Mouse (Mus musculus) neural tube, embryonic 15.5 days (tissue): ENCODE data around the gene Spem2. TPM values are rescaled to one million over a fixed set of nuclear protein-coding genes. Genes with fewer than 3 reads are reported as not detected.
"Not testable (repeated sequence)": the region's sequence is repeated elsewhere in the genome, so short reads cannot be mapped to it uniquely, and the experiment has no call there.

Source experiments
- ATAC-seq: fragments of 200-750 bp; cut with Nextera tagmentation; 2 replicates; pipeline ENCODE4 v1.8.0; 2017; ENCODE audit warnings: mild to moderate bottlenecking, moderate TSS enrichment, moderate library complexity; ENCODE audit not compliant: low FRiP score
- H3K27ac ChIP-seq: fragments of 300-500 bp; sonication (generic); replicated peaks from 2 replicates; pipeline ENCODE4 v1.5.1; 2015; ENCODE audit warnings: mild to moderate bottlenecking, inconsistent platforms
- H3K27me3 ChIP-seq: fragments of 300-500 bp; sonication (generic); replicated peaks from 2 replicates; pipeline ENCODE4 v1.6.1; 2015; ENCODE audit warnings: inconsistent platforms
- H3K36me3 ChIP-seq: fragments of 300-500 bp; sonication (generic); 2 replicates; pipeline ENCODE4 v1.6.1; 2015; ENCODE audit warnings: inconsistent platforms
- H3K4me1 ChIP-seq: fragments of 300-500 bp; sonication (generic); 2 replicates; pipeline ENCODE4 v1.6.1; 2015; ENCODE audit warnings: inconsistent platforms
- H3K4me2 ChIP-seq: fragments of 300-500 bp; sonication (generic); 2 replicates; pipeline ENCODE4 v1.6.1; 2015; ENCODE audit warnings: inconsistent platforms, mild to moderate bottlenecking, moderate library complexity
- H3K4me3 ChIP-seq: fragments of 300-500 bp; sonication (generic); replicated peaks from 2 replicates; pipeline ENCODE4 v1.5.1; 2015; ENCODE audit warnings: mild to moderate bottlenecking, inconsistent platforms
- H3K9ac ChIP-seq: fragments of 300-500 bp; sonication (generic); replicated peaks from 2 replicates; pipeline ENCODE4 v1.6.1; 2015; ENCODE audit warnings: mild to moderate bottlenecking, inconsistent platforms
- H3K9me3 ChIP-seq: fragments of 300-500 bp; sonication (generic); replicated peaks from 2 replicates; pipeline ENCODE4 v1.6.1; 2016; ENCODE audit warnings: inconsistent platforms
- WGBS: fragments of 180-500 bp; shearing (Covaris S2); methylation state at CpG from one replicate; pipeline ENCODE4 v1.1.7; 2015; ENCODE audit warnings: mixed read lengths; 5-methylcytosine and 5-hydroxymethylcytosine counted together
- polyA plus RNA-seq: library from polyadenylated mRNA; unstranded; fragments of >200 nt; fragmentation: Nextera tagmentation; extraction: Ambion mirVana; gene quantifications from 2 replicates; pipeline ENCODE4 v1.2.1, GENCODE M21; 2015

Spem2 gene
- not detected in 2 replicates for polyA plus RNA-seq

DNA sequence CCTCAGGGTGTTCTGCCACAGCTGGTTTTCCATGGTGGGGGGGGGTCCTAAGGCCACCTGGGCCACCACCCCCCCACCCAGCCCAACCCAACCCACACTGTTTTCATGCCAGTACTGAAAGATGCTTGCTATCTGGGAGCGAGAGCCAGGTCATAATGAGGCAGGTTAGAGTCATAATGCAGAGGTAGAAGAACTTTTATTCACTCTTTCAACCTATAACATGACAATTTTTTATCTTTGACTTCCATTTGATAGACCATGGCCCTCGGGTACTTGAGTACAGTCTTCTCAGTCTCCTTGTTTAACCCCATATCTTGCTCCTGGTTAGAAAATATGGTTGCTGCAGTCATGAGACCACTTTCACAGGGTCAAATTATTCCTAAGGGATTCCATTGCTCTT lies at the start of gene Spem2:
Gene Spem2, minus strand, starts transcription at position 101 of the 400 bp plus-strand sequence.
- 0 out of 2 replicates have a peak, but pooled peaks cover 3% of the 10 kb centered on the region for H3K9me3 ChIP-seq
- H3K27me3 ChIP-seq, result no peaks in the 10 kb centered on the region
- ATAC-seq, result no peak
- 80% methylated on average over 2 of the region's 2 CpGs for WGBS
- H3K4me2 ChIP-seq, result no peak within 1 kb of the TSS
- no peak within 1 kb of the TSS for H3K9ac ChIP-seq
- no peaks in the 10 kb centered on the region for H3K4me1 ChIP-seq
- no peak within 1 kb of the TSS for H3K4me3 ChIP-seq
- no peaks in the 10 kb centered on the region for H3K36me3 ChIP-seq
- no peak within 1 kb of the TSS for H3K27ac ChIP-seq

- Histone ChIP-seq H3K4me2 (no peak overlapping the region), H3K9me3 (no peaks in the 10 kb centered on the region), H3K9ac (no peak overlapping the region), H3K36me3 (no peaks in the 10 kb centered on the region), H3K27me3 (no peaks in the 10 kb centered on the region; the same call in 1 of the 2 replicates), H3K27ac (no peak overlapping the region), H3K4me1 (no peaks in the 10 kb centered on the region), H3K4me3 (no peak overlapping the region)
- WGBS, result 73% methylated on average over 9 of the region's 9 CpGs
- no peak for ATAC-seq
Observed at GRCm38 (mm10) chr11:69867335-69867734, 49.1 kb upstream of the Spem2 start.

- H3K27ac ChIP-seq, result no peak overlapping the region
- no peak overlapping the region for H3K9ac ChIP-seq
- no peaks in the 10 kb centered on the region; the same call in 1 of the 2 replicates for H3K27me3 ChIP-seq
- ATAC-seq, result no peak
- WGBS, result 72% methylated on average over 9 of the region's 9 CpGs
- no peaks in the 10 kb centered on the region for H3K36me3 ChIP-seq
- no peaks in the 10 kb centered on the region for H3K9me3 ChIP-seq
- H3K4me1 ChIP-seq, result no peaks in the 10 kb centered on the region
- H3K4me3 ChIP-seq, result no peak overlapping the region
- no peak overlapping the region for H3K4me2 ChIP-seq
Observed at GRCm38 (mm10) chr11:69865561-69865960, 47.3 kb upstream of the Spem2 start.

GRCm38 (mm10) chr11:69864138-69864860 lies 46.0 kb upstream of the Spem2 start:
- H3K27me3 ChIP-seq, result peaks cover 1% of the 10 kb centered on the region
- no peak overlapping the region for H3K4me2 ChIP-seq
- ATAC-seq, result no peak
- 48% methylated on average over 8 of the region's 8 CpGs for WGBS
- H3K36me3 ChIP-seq, result no peaks in the 10 kb centered on the region
- H3K4me3 ChIP-seq, result no peak overlapping the region
- no peak overlapping the region for H3K27ac ChIP-seq
- H3K4me1 ChIP-seq, result no peaks in the 10 kb centered on the region
- no peaks in the 10 kb centered on the region for H3K9me3 ChIP-seq
- no peak overlapping the region for H3K9ac ChIP-seq

GRCm38 (mm10) chr11:69863729-69864128 lies 45.5 kb upstream of the Spem2 start:
- H3K4me3 ChIP-seq, H3K36me3 ChIP-seq, H3K9ac ChIP-seq, H3K9me3 ChIP-seq, H3K4me1 ChIP-seq, ATAC-seq, H3K4me2 ChIP-seq, H3K27ac ChIP-seq, H3K27me3 ChIP-seq: not testable (repeated sequence)
- 84% methylated on average over 3 of the region's 3 CpGs for WGBS

DNA sequence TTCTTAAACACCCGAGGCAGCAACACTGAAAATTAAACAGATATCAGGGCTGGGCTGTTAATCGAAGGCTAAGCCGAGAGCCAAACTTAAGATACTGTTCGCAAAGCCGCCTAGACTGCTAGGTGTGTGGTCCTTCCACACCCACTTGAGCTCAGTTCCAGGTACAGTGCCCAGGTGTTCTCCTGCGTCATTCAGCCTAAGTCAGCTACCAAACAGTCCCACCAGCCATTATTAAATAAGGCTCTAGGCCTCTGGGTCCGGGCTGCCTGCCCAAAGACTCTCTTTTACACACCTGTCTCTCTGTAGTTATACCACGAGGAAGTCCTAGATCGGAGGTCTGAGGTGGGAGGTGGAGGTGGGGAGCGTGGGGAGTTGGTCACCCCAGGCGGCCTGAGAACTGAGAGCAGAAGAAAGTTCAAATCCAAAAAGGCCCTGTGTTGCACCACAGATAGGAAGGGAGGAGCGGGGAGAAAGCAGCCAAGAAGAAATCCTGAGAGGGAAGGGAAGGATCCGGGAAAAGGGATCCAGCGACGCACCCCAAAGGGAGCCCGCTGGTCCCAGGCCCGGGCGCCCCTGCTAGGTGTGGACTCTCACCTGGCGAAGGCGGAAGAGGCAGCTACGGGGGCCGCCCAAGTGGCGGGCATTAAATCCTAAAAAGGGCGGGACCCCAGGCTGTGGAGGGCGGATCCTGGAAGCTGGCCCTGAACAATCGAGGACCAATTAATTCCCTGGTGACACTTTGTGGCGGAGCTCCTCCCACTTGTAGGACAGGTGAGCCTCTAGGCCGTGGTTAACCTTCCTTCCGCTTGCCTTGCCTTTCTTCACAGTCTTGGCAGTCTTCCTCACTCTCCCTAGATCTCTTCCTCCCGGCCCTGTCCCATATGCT lies 40.1 kb upstream of the Spem2 start, which contains the start of gene Tnk1:
Gene Tnk1, minus strand, starts transcription at position 618 of the 886 bp plus-strand sequence.
- no peak for ATAC-seq
- H3K27ac ChIP-seq, result no peak within 1 kb of the TSS
- peaks cover 6% of the 10 kb centered on the region; the same call in 1 of the 2 replicates for H3K4me1 ChIP-seq
- no peaks in the 10 kb centered on the region for H3K36me3 ChIP-seq
- H3K9ac ChIP-seq, result no peak within 1 kb of the TSS
- no peak within 1 kb of the TSS for H3K4me3 ChIP-seq
- H3K4me2 ChIP-seq, result no peak within 1 kb of the TSS
- no peaks in the 10 kb centered on the region for H3K9me3 ChIP-seq
- WGBS, result 20% methylated on average over 30 of the region's 30 CpGs
- H3K27me3 ChIP-seq, result peaks cover 20% of the 10 kb centered on the region

- Histone ChIP-seq H3K4me3 (no peak overlapping the region), H3K4me1 (peaks cover 8% of the 10 kb centered on the region), H3K27me3 (peaks cover 20% of the 10 kb centered on the region), H3K9me3 (no peaks in the 10 kb centered on the region), H3K27ac (no peak overlapping the region), H3K4me2 (no peak overlapping the region), H3K36me3 (peaks cover 18% of the 10 kb centered on the region), H3K9ac (no peak overlapping the region)
- ATAC-seq, result no peak
- WGBS, result 30% methylated on average over 16 of the region's 16 CpGs
Observed at GRCm38 (mm10) chr11:69855347-69855746, 37.1 kb upstream of the Spem2 start.

DNA sequence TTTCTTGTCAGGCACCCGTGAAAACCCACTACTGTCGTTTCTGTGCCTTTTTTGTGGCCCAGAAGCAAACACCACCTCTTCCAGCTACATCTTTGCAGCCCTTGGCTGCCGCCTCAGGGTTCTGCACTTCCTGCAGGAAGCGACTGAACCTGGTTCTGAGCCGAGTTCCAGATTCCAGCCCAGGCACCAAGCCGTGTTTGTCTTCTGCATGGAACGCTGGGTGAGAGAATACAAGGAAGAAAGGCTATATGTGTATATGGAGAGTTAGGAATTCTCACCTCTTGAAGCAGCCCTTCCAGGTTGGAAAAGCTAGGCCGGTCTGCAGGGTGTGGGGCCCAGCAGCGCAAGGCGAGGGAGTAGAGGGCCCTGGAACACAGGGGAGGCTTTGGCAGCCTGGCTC lies 36.4 kb upstream of the Spem2 start:
- Histone ChIP-seq H3K4me3 (no peak overlapping the region), H3K9me3 (no peaks in the 10 kb centered on the region), H3K4me2 (no peak overlapping the region), H3K9ac (no peak overlapping the region), H3K27ac (no peak overlapping the region), H3K27me3 (peaks cover 20% of the 10 kb centered on the region), H3K36me3 (peaks cover 24% of the 10 kb centered on the region), H3K4me1 (peaks cover 10% of the 10 kb centered on the region)
- no peak for ATAC-seq
- WGBS, result 92% methylated on average over 10 of the region's 10 CpGs

DNA sequence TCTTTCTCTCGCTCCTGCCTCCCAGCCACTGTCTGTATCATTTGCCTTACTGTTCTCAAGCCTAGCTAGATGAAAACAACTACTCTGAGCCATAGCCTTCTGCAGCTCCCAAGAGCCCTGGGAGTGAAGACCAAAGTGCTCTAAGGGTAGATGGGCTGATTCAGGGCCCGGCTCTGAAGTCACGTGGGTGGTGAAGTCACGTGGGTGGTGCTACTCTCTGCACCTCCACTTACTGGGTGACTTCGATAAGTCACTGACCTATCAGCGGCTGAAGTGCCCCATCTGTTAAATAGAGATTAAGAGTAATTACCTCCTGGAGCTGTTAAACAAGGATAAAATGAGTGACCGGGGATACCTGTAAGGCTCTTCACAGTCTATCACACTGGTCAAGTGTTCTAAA lies 35.7 kb upstream of the Spem2 start:
- 74% methylated on average over 7 of the region's 7 CpGs for whole genome bisulfite sequencing

GRCm38 (mm10) chr11:69850754-69851153 lies 32.5 kb upstream of the Spem2 start:
- Histone ChIP-seq H3K27me3 (no peaks in the 10 kb centered on the region), H3K4me3 (no peak overlapping the region), H3K9ac (no peak overlapping the region), H3K27ac (no peak overlapping the region), H3K9me3 (no peaks in the 10 kb centered on the region), H3K4me2 (no peak overlapping the region), H3K4me1 (peaks cover 31% of the 10 kb centered on the region), H3K36me3 (peaks cover 40% of the 10 kb centered on the region)
- ATAC-seq, result no peak
- WGBS, result 73% methylated on average over 8 of the region's 8 CpGs

More for the DNA sequence above, 35.7 kb upstream of the Spem2 start:
- peaks cover 31% of the 10 kb centered on the region for H3K36me3 ChIP-seq
- H3K27me3 ChIP-seq, result peaks cover 16% of the 10 kb centered on the region
- H3K4me3 ChIP-seq, result no peak overlapping the region
- no peak for ATAC-seq
- H3K9ac ChIP-seq, result no peak overlapping the region
- H3K4me2 ChIP-seq, result no peak overlapping the region
- no peaks in the 10 kb centered on the region for H3K9me3 ChIP-seq
- H3K4me1 ChIP-seq, result peaks cover 10% of the 10 kb centered on the region
- no peak overlapping the region for H3K27ac ChIP-seq

DNA sequence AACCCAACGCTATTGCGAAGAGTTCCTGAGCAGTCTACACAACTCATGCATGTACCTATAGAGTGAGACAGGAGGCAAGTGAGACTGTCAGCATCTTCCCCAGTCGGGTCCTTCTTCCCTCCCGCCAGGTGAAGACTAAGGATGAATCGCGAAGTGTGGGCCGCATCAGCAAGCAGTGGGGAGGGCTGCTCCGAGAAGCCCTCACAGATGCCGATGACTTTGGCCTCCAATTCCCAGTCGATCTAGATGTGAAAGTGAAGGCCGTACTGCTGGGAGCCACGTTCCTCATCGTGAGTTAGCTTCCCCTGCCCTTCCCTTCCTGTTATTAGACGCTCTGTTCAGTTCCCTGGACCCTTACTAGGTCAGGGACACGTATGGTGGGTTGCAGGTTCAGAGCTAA lies 31.6 kb upstream of the Spem2 start:
- ATAC-seq, result no peak
- Histone ChIP-seq H3K4me1 (peaks cover 33% of the 10 kb centered on the region), H3K4me2 (no peak overlapping the region), H3K9ac (no peak overlapping the region), H3K9me3 (no peaks in the 10 kb centered on the region), H3K27me3 (no peaks in the 10 kb centered on the region), H3K27ac (no peak overlapping the region), H3K36me3 (peaks cover 40% of the 10 kb centered on the region), H3K4me3 (no peak overlapping the region)
- WGBS, result 92% methylated on average over 15 of the region's 15 CpGs

DNA sequence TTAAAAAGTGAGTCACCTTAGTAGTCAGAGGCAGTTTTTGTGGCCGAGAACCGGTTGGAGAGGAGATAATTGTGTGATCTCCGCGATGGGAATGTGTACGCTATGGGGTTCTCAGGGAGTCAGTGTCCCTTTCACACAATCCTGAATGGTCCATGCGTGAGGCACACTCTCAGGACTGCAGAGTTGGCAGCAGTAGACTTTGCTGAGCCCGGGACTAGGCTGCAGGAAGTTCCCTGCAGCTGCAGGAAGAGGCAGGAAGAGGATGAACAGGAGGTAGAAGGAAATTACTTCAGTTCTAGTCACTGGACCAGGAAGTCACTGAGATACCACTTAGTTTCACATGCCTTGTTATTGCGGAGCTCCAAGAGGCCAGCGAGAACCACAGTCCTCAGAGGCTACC lies 30.9 kb upstream of the Spem2 start:
- no peaks in the 10 kb centered on the region for H3K27me3 ChIP-seq
- no peak overlapping the region for H3K4me3 ChIP-seq
- no peaks in the 10 kb centered on the region for H3K9me3 ChIP-seq
- 90% methylated on average over 9 of the region's 9 CpGs for WGBS
- no peak overlapping the region for H3K4me2 ChIP-seq
- H3K36me3 ChIP-seq, result peaks cover 40% of the 10 kb centered on the region
- no peak for ATAC-seq
- H3K4me1 ChIP-seq, result peaks cover 33% of the 10 kb centered on the region
- H3K9ac ChIP-seq, result no peak overlapping the region
- no peak overlapping the region for H3K27ac ChIP-seq
